Mouse (Mus musculus) adrenal gland (tissue): ENCODE measurements at regions not wholly inside any gene's neighbourhood (a gene's known extent, or its start where the extent isn't known, plus 50 kb on each side); places are given as distances from the start of the nearest gene placed in this dataset.

Source experiments
- intact Hi-C: fragments of 180-260 bp; cut with DNase I; formaldehyde crosslinking; loops from one replicate; pipeline ENCODE4 v1.15.1; 2025

DNA sequence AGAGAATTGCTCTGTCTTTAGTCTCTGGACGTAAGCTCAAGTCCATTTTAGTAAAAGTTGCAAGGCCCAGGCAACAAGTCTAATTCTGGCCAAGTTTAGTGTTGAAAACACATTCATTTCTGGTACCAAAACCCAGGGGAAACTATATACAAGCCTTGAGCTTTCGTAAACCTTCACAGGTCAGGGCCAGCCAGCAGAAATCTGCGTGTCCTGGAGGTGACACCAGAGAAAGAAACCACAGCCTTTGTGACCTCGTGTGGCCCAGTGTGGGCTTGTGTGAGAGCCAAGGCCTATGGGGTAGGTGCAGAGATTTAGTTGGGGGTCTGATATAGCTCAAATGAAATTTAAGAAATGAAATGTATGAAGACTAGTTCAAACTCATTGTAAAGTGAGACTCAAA is 69.6 kb upstream of the 1700021F07Rik start:
- intact Hi-C loops = loop anchor here (1.0 to 10.0 kb wide), 2 partner anchors 223 to 348 kb away; no protein-coding TSS in a partner anchor

DNA sequence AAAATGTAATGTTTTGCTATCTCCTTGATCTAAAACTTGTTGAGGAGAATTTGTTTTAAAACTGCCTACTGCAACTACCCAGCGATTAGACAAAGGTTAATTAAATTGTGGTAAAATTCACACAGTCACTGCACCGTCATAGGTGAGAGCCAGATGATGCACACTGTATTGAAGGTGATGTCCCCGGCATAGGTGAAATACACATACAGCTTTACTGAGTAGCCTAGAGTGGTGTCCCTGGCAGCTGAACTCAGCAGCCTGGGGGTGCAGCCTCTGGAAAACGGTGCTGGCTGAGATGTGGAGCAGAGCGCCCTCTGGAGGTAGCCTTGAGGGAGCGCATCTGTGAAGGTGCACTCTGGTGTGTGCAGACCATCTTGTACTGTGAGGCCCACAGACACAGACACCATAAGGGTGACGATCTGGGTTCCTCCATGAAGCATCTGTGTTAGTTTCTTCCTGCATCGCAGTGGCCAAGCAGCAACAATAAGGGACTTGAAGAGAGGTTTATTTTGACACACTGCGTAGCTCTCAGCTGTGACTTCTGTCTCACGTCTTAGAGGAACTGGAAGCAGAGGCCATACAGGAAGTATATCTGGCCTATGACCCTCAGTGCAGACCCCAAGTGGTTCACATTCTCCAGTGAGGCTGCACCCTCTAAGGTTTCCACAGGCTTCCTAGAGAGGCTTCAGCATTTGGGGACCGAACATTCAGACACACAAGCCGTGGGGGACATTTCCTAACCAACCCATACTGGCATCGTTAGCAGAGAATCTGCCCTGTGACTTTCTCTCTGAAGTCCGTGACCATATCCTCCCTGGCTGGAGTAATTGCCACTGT is 68.6 kb upstream of the 1700021F07Rik start:
- intact Hi-C loops = loop anchor here (1.0 to 10.0 kb wide), 2 partner anchors 224 to 349 kb away; no protein-coding TSS in a partner anchor

- intact Hi-C loops = loop anchor here (5.0 to 10.0 kb wide), 2 partner anchors 267 to 350 kb away; no protein-coding TSS in a partner anchor
These were observed 67.6 kb upstream of the 1700021F07Rik start for GRCm38 (mm10) chr2:173454741-173455140.

DNA sequence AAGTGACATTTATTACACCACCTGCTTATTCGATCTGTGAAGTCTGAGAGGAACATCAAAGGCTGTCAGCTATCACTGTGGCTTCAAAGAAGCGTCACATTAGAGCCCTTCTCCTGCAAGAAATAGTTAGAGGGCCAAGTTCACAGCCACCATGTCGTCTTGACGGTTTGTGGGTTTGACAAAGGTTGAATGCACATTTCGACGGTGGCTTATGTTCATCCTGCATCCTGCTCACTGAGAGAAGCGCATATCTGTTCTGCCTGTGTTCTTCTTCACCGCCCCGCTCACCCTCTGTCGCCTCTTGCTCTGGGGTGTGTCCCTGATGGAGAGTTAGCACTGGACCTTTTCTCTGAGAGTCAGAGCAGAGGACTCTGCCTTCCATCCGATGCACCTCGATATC is 67.2 kb upstream of the 1700021F07Rik start:
- intact Hi-C loops = loop anchor here (5.0 to 10.0 kb wide), 2 partner anchors 268 to 350 kb away; no protein-coding TSS in a partner anchor

DNA sequence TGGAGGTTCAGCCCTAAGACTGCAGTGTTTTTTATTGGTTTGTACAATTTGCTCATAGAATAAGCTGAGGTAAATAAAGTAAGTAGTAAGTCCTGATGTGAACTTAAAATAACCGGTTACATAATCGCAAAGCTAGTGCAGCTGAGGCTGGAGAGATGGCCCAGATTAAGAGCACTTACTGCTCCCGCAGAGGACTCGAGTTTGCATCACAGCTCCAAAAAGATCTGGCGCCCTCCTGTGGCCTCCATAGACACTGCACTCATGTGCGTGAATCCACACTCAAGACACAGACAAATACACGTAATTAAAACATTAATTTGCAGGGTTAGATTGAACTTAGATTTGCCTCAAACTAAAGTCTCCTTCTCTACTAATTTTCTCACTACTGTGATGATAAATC is 66.3 kb upstream of the 1700021F07Rik start:
- intact Hi-C loops = loop anchor here (5.0 to 10.0 kb wide), 2 partner anchors 269 to 351 kb away; no protein-coding TSS in a partner anchor

DNA sequence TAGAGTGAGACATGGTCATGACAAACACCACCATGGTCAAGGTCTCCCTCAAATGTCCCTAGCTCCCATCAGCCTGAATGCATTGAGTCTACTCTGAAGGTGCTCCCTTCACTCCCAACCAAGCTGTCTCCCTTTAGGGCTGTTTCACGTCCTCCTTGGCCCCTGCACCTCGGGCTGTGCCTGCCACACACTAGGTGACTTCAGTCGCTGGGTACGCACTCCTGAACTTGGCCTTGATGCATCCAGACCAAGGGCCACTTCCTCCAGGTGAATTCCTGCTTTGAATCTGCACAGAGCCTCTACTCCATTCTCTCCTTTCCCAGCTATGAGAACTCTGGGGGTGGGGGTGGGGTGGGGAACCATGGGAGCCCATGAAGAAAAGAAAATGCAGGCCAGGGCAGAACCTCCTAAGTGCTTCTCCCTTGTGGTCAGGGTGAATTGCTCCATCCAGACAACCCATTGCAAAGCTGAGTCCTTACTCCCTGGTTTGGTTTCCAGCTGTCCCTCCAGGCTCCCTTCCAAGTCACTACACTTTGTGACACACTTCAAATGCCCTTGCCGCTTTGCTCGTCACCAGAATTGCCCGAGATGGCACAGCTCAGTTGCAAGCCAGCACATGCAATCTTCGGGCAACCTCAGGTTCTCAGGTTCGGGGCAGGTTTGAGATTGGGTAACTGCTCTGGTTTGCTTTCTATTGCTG is 65.3 kb upstream of the 1700021F07Rik start:
- intact Hi-C loops = loop anchor here (5.0 to 10.0 kb wide), 2 partner anchors 270 to 352 kb away; no protein-coding TSS in a partner anchor

DNA sequence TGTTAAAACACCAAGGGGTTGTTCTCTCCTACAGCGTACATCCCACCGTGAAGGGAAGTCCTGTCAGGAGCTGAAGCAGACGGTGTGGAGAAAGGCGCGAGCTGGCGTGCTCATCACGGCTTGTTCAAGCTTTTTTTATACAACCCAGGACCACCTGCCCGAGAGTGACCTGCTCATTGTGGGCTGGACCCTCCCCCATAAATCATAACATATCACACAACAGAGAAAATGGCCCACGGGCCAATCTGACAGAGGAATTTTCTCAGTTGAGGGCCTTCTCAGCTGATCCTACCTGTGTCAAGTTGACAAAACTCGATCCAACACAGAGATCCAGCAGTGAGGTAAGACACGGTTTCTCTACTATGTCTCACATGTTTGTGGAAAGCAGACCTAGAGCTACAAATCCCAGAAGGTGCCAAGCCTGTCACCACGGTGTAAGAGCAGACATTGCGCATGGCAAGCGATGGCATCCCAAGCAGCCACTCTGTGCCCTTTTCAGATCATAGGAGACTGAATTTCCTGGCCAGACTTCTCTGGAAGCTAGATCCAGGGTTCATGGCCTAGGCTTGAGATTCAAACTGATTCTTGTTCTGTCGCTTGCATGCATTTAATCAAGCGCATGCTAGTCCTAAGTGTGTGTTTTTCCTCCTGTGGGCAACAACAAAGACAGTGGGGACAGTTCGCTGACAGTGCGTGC is 64.6 kb upstream of the 1700021F07Rik start:
- intact Hi-C loops = loop anchor here (5.0 to 10.0 kb wide), 2 partner anchors 270 to 353 kb away; no protein-coding TSS in a partner anchor

DNA sequence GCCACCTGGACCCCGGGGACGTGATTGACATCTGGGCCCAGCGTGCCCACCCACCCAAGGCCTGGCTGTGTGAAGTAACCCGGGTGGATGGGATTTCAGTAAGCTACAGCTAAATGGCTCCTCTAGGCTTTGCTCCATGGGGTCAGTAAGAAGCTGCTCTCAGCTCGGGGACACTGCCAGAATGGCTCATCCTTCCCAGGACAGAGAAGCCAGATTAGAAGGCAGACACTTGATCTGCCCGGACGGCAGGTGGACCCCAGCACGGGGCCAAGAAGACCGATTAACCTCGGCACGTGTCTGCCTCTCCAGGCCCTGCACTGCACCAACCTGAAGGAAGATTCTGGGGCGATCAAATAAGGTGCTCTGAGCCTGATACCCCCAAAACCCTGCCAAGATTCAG is 63.5 kb upstream of the 1700021F07Rik start:
- intact Hi-C loops = loop anchor here (5.0 to 10.0 kb wide), 2 partner anchors 272 to 354 kb away; no protein-coding TSS in a partner anchor

- intact Hi-C loops = no loop called here
These were observed 59.1 kb upstream of the 1700021F07Rik start for GRCm38 (mm10) chr2:173463313-173463712.

- intact Hi-C loops = no loop called here
These were observed 57.8 kb upstream of the 1700021F07Rik start for GRCm38 (mm10) chr2:173464562-173464961.

DNA sequence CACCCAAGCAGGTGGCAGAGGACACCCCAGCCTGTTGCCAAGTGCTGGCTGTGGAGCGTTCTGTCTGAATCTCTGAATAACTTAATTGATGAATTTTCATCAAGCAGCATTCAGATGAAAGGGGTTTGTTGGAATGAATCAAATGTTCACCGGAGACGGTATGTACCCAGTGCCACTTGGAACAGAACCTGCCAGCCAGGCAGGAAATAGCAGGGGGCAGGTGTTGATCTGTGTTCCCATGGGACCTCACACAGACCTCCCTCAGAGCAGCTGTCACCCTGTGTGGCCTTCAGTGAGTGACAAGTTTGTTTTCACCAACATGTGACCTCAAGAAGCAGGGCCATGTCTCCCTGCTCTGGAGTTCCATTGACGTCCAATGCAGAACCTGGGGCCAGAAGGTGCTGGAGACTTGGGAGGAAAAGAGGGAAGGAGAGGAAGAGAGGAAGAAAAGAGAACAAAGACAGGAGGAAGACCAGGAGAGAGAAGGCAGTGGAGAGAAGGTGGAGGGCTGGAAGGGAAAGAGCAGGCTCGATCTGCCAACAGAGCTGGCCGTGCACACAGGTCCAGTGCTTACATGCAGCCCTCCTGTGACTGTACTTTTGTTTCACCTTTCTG is 57.3 kb upstream of the 1700021F07Rik start:
- intact Hi-C loops = no loop called here

GRCm38 (mm10) chr2:173468136-173468535 is 54.2 kb upstream of the 1700021F07Rik start:
- intact Hi-C loops = no loop called here

GRCm38 (mm10) chr2:173469756-173470155 is 52.6 kb upstream of the 1700021F07Rik start:
- intact Hi-C loops = no loop called here
